Mouse (Mus musculus) brain, embryonic 18.5 days (tissue): ENCODE data around the gene Pcmtd2.
"Not testable (repeated sequence)": the region's sequence is repeated elsewhere in the genome, so short reads cannot be mapped to it uniquely, and the experiment has no call there.

Source experiments
- DNase-seq: peaks from one replicate; pipeline ENCODE4 v3.0.0-alpha.2; 2012; ENCODE audit warnings: low read depth, low spot score

Gene Pcmtd2

DNA sequence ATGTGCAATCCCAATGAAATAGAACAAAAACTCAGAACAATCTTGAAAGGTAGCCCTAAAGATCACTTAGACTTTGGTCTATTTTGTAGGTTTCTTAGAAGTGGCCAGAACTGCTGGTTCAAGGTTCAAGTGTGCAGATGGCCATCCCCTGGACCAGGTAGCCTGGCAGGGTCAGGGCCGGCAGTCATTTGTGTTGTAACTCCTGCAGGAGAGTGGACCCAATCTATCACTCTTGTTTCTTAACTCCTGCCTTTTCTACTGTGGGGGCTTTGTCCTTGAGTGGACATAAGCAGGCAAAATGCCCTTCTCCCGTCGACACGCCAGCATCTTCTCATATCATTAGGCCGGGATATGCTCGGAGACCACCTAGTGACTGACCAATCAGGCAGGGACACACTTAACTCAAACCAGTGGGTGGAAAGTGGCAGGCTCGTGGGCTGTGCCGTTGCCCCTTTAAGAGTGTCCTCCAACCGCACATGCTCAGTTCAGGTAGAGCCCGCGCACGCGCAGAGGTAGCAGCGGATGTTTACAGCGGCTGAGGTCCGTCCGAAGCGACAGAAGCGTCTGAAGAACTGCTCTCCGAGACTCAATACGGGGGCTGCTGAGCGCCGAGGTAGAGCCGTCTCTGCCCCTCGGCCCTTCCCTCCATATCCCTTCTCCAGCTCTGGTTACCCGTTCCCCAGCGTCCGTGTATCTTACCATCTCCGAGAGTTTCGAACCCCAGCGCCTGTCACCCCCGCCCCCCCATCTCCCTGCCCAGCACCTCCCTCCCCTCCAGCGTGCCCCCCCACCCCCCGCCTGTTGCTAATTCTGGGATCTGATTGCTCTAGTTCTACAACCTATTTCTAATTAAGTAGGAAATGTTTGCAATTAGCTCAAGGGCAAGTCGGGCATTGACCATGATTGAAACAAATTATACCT is at the start of gene Pcmtd2:
Gene Pcmtd2 (plus strand): TSS at position 483 of the 921 bp plus-strand sequence.
- DNase-seq, result peak; percentile 83

DNA sequence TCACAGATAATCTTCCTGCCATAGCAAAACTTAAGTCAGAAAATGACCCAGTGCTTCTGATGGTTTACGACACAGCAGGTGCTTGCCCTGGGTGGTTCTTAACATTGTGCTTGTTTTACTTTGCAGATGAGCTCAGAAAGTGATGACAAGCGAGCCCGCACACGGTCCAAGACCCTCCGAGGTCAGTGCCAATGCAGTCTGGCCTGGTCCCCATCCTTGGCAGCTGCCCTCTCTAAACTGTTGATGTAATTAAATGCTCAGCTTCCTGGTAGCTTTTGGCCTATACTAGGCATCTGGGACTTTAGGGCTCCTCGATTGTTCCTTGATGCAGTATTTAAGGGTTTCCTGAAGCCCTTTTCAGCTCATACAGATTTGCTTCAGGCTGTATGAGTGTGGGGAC is 48.3 kb upstream of the Pcmtd2 start:
- no peak for DNase-seq

GRCm38 (mm10) chr2:181793186-181793585 is 44.5 kb upstream of the Pcmtd2 start:
- DNase-seq, result not testable (repeated sequence)

GRCm38 (mm10) chr2:181795641-181796130 is 42.0 kb upstream of the Pcmtd2 start:
- no peak for DNase-seq

DNA sequence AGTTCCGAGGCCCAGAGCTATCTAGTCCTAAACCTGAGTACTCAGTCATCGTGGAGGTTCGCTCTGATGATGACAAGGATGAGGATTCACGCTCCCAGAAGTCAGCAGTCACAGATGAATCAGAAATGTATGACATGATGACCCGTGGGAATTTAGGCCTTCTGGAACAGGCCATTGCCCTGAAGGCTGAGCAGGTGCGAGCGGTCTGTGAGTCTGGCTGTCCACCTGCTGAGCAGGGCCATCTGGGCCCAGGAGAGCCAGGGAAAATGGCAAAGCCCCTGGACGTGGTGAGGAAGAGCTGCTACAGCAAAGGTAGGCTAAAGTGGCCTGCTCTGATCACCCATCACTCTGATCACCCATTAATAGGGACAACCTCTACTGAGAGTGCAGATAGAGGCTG is 40.0 kb upstream of the Pcmtd2 start:
- DNase-seq, result no peak

DNA sequence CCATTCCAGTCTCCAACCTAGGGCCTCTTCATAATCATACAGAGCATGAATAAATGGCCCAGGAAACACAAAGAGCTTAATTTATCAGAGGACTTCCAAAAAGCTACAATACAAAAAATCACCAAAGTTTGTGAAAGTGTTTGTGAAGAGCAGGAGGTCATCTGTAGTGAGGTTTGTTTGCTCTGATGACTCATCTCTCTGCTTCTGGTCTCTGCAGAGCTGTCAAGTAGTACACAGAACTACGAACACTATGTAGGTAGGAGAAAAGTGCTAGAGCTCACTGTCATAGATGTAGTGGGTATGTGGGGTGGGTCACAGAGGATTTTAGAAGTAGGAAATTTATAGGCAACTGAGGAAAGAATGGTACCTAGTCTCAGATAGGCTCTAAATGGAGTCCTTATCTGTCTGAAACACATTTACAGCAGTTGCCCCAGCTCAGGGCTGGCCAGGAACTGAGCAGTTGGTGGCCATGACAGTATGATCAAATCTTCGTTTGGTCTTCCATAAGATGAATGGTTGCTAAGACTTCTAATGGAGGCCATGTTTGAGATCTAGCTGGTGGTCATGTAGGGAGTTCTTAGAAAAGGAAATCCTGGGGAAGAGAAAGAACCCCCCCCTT is 8.5 kb upstream of the Pcmtd2 start:
- DNase-seq, result no peak

GRCm38 (mm10) chr2:181832745-181833144 is 4.9 kb upstream of the Pcmtd2 start:
- DNase-seq, result no peak

GRCm38 (mm10) chr2:181838293-181838680 is 633 bp downstream of the Pcmtd2 start:
- peak; percentile 0 for DNase-seq

DNA sequence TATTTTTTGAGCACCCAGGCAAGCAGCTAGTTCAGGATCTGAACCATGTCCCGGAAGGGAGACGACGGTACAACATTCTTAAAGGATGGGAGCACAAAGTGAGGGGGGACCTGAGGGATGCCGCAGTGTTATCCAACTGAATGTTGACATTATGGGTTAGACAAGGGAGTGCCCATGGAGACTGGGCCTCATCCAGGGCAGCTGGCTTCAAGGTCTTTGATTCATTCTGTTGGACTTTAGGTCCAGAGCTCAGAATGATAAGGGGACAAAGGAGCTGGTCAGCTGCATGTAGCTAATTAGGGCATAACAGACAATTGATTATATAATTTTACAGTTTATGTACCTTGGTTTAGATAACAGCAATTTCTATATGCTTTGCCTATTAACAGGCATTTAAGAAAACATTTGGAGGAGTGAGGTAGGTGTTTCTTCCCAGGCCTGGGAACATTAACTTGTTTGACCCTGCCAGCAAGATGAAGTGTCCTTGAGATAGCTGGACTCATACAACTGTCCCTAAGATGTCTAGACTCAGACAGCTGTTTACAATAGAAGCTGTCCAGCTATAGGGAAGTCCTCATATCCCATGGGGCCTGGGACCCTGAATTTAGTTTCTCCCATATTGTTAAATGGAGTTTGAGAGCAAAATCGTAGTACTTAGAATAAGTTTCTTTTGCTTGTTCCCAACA is 8.2 kb downstream of the Pcmtd2 start:
- DNase-seq, result no peak

DNA sequence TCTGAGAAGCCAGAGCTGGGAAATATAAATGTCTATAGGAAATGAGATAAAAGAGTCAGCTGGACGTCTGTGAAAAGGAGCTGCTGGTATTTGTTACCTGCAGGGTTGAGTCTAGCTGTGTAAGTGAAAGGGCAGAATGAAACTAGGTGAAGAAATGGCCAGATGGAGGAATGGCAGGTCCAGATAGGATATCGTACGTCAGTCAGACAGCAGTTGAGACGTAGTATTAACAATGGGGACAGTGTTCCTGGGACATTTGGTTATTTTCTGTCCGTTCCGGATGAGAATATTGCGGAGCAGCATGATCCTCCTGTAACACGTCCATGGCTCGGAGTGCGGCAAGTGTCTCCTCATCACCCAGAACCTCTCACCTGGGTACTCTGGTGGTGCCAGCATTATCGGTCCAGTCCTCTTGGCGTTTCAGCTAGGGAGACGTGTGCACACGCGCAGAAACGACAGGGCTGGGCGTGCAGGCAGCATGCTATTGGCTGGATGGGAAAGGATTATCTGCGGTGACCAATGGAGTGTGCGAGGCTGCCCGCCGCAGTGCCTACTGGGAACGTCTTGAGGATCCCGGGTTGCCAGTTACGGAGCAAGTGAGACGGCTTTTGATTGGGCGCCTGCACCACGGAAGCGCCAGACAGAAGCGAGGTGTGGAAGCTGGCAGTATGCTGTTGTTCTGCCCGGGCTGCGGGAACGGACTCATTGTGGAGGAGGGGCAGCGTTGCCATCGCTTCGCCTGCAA is 26.3 kb downstream of the Pcmtd2 start, which contains the start of gene Polr3k:
Gene Polr3k (plus strand): TSS at position 547 of the 745 bp plus-strand sequence.
- DNase-seq, result peak; percentile 96

GRCm38 (mm10) chr2:181864536-181864860 is 26.8 kb downstream of the Pcmtd2 start:
- DNase-seq, result no peak

GRCm38 (mm10) chr2:181866931-181867330 is 29.3 kb downstream of the Pcmtd2 start:
- no peak for DNase-seq

- no peak for DNase-seq
These were observed 33.4 kb downstream of the Pcmtd2 start for GRCm38 (mm10) chr2:181871039-181871438.

DNA sequence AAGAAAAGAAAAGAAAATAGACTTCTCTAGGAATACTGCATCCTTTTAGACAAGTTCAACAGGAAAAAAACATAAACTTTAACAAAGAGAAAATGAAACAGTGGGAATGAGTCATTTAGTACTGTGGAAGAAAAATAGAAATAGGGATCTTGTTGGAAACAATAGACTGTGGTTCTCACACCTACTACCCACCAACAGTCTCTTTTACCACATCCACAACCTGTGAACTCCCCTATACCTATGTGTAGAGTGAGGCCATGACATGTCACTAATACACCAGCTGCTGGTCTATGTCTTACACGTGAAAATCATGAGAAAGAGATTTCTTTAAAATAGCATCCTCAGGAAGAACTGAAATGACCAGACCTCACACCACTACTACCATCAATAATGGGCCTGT is 41.2 kb downstream of the Pcmtd2 start:
- no peak for DNase-seq

DNA sequence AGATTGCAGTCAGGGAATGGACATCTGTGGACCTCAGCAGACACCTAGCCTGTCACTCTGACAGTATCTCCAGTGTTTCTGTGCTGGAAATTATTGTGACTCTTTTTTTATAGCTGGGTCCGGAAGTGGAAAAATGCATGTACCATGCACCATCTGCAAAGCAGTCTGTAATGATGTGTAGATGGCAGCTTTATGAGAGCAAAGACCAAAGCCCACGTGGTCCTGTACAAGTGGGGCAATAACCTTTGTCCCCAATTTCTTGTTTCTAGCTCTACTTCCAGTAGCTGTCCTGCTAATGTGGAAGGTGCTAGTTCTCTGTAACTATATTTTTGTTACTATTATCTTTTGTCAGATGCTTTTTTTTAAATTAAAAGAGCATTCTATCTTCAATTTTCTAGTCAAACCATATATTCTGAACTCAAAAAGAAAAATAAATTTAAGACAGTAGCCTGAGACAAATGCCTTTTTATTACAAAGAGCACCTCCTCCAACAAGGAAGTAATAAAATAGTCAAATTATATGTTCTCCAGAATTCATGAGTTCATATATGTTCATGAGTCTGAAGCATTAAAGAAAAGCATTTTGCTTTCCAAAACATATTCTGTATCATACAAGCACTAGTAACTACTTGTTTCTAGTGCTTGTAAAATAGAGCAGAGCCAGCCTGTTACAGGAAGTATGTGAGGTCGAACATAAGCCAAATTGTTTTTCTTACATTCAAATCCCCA is 45.5 kb downstream of the Pcmtd2 start:
- DNase-seq, result no peak
